Mouse (Mus musculus) lung, postnatal 0 days (tissue): ENCODE measurements around the gene Vps52. TPM values are rescaled to one million over a fixed set of nuclear protein-coding genes. Genes with fewer than 3 reads are reported as not detected.
A peak's percentile ranks its signal among the peaks of the same experiment; 100 is the strongest.

ENCODE experiments used
- ATAC-seq: fragments of 200-750 bp; cut with Nextera tagmentation; 2 replicates; pipeline ENCODE4 v1.8.0; 2017; ENCODE audit warnings: moderate library complexity
- DNase-seq: peaks from one replicate; pipeline ENCODE4 v3.0.0-alpha.2; 2016; ENCODE audit warnings: low spot score
- H3K27ac ChIP-seq: fragments of 300-500 bp; sonication (generic); 2 replicates; pipeline ENCODE4 v1.5.1; 2014; ENCODE audit warnings: antibody characterized with exemption, mild to moderate bottlenecking, low read length, mixed read lengths
- H3K27me3 ChIP-seq: fragments of 300-500 bp; sonication (generic); replicated peaks from 2 replicates; pipeline ENCODE4 v1.6.1; 2014; ENCODE audit warnings: low read length, mixed read lengths; ENCODE audit not compliant: insufficient read depth
- H3K36me3 ChIP-seq: fragments of 300-500 bp; sonication (generic); 2 replicates; pipeline ENCODE4 v1.6.1; 2014; ENCODE audit warnings: low read length, mixed read lengths; ENCODE audit not compliant: insufficient read depth
- H3K4me1 ChIP-seq: fragments of 300-500 bp; sonication (generic); 2 replicates; pipeline ENCODE4 v1.6.1; 2014; ENCODE audit warnings: antibody characterized with exemption, low read depth, low read length, mixed read lengths; ENCODE audit not compliant: insufficient read depth
- H3K4me2 ChIP-seq: fragments of 300-500 bp; sonication (generic); replicated peaks from 2 replicates; pipeline ENCODE4 v1.6.1; 2014; ENCODE audit warnings: low read depth, mild to moderate bottlenecking, low read length, moderate library complexity, mixed read lengths
- H3K4me3 ChIP-seq: fragments of 300-500 bp; sonication (generic); 2 replicates; pipeline ENCODE4 v1.5.1; 2014; ENCODE audit warnings: low read depth, low read length
- H3K9ac ChIP-seq: fragments of 300-500 bp; sonication (generic); replicated peaks from 2 replicates; pipeline ENCODE4 v1.6.1; 2014; ENCODE audit warnings: low read depth, mild to moderate bottlenecking
- H3K9me3 ChIP-seq: fragments of 300-500 bp; sonication (generic); 2 replicates; pipeline ENCODE4 v1.6.1; 2016; ENCODE audit warnings: low read length, mixed read lengths
- CTCF ChIP-seq: IDR thresholded peaks from 2 replicates; pipeline ENCODE4 v1.5.1; 2016; ENCODE audit warnings: antibody characterized with exemption, mild to moderate bottlenecking
- EP300 ChIP-seq: IDR thresholded peaks from 2 replicates; pipeline ENCODE4 v1.6.1; 2016; ENCODE audit warnings: antibody characterized with exemption, mild to moderate bottlenecking, control low read depth
- WGBS: fragments of 180-500 bp; shearing (Covaris S2); extraction: QIAGEN DNeasy Blood & Tissue Kit; methylation state at CpG from one replicate; pipeline ENCODE4 v1.1.7; 2014; 5-methylcytosine and 5-hydroxymethylcytosine counted together
- polyA plus RNA-seq: library from polyadenylated mRNA; unstranded; fragments of >200 nt; fragmentation: Nextera tagmentation; extraction: Ambion mirVana; gene quantifications from 2 replicates; pipeline ENCODE4 v1.2.1, GENCODE M21; 2015

Gene Vps52
- polyA plus RNA-seq, 1 experiment from 2014 or later, result 28.5 TPM

- Histone ChIP-seq H3K27me3 (no peaks in the 10 kb centered on the region), H3K36me3 (peaks cover 26% of the 10 kb centered on the region; the same call in 1 of the 2 replicates), H3K4me3 (no peak overlapping the region), H3K27ac (no peak overlapping the region), H3K4me1 (peaks cover 9% of the 10 kb centered on the region), H3K4me2 (no peak overlapping the region), H3K9me3 (no peaks in the 10 kb centered on the region), H3K9ac (no peak overlapping the region)
- ATAC-seq, result no peak
- WGBS, result 81% methylated on average over 31 of the region's 31 CpGs
- DNase-seq, result no peak
- TF ChIP-seq EP300 (no peak), CTCF (no peak)
Observed at GRCm38 (mm10) chr17:33911052-33911812, 44.4 kb upstream of the Vps52 start.

GRCm38 (mm10) chr17:33911813-33912414 is 43.7 kb upstream of the Vps52 start:
- TF ChIP-seq CTCF (no peak), EP300 (no peak)
- peaks cover 26% of the 10 kb centered on the region; the same call in 1 of the 2 replicates for H3K36me3 ChIP-seq
- DNase-seq (no peak), ATAC-seq (no peak)
- no peaks in the 10 kb centered on the region for H3K9me3 ChIP-seq
- H3K4me1 ChIP-seq, result peaks cover 9% of the 10 kb centered on the region
- 88% methylated on average over 28 of the region's 28 CpGs for WGBS
- H3K9ac ChIP-seq, result no peak overlapping the region
- H3K4me3 ChIP-seq, result no peak overlapping the region
- no peak overlapping the region for H3K27ac ChIP-seq
- H3K4me2 ChIP-seq, result no peak overlapping the region
- H3K27me3 ChIP-seq, result no peaks in the 10 kb centered on the region

GRCm38 (mm10) chr17:33913264-33913663 is 42.3 kb upstream of the Vps52 start:
- H3K4me1 ChIP-seq, result peaks cover 9% of the 10 kb centered on the region
- ATAC-seq (no peak), DNase-seq (no peak)
- H3K9me3 ChIP-seq, result no peaks in the 10 kb centered on the region
- 86% methylated on average over 10 of the region's 10 CpGs for WGBS
- TF ChIP-seq CTCF (no peak), EP300 (no peak)
- no peak overlapping the region for H3K27ac ChIP-seq
- no peak overlapping the region for H3K4me3 ChIP-seq
- no peak overlapping the region for H3K9ac ChIP-seq
- H3K27me3 ChIP-seq, result no peaks in the 10 kb centered on the region
- peaks cover 26% of the 10 kb centered on the region; the same call in 1 of the 2 replicates for H3K36me3 ChIP-seq
- no peak overlapping the region for H3K4me2 ChIP-seq

GRCm38 (mm10) chr17:33913905-33914304 is 41.7 kb upstream of the Vps52 start:
- no peak for ATAC-seq

GRCm38 (mm10) chr17:33914969-33915391 is 40.6 kb upstream of the Vps52 start:
- no peaks in the 10 kb centered on the region for H3K9me3 ChIP-seq
- peaks cover 9% of the 10 kb centered on the region for H3K4me1 ChIP-seq
- H3K27me3 ChIP-seq, result no peaks in the 10 kb centered on the region
- TF ChIP-seq CTCF (peak; percentile 40; the same call in 1 of the 2 replicates), EP300 (no peak)
- H3K4me3 ChIP-seq, result 0 out of 2 replicates have a peak overlapping the region, but pooled peaks have one; percentile 63
- no peak overlapping the region for H3K9ac ChIP-seq
- WGBS, result 75% methylated on average over 13 of the region's 13 CpGs
- ATAC-seq, result no peak
- DNase-seq, result no peak
- peaks cover 26% of the 10 kb centered on the region; the same call in 1 of the 2 replicates for H3K36me3 ChIP-seq
- H3K4me2 ChIP-seq, result no peak overlapping the region
- peak overlapping the region; percentile 81 for H3K27ac ChIP-seq

More at GRCm38 (mm10) chr17:33913905-33914304, 41.7 kb upstream of the Vps52 start:
- 95% methylated on average over 8 of the region's 8 CpGs for WGBS
- H3K27me3 ChIP-seq, result no peaks in the 10 kb centered on the region
- peaks cover 26% of the 10 kb centered on the region; the same call in 1 of the 2 replicates for H3K36me3 ChIP-seq
- H3K27ac ChIP-seq, result no peak overlapping the region
- no peak for DNase-seq
- H3K9ac ChIP-seq, result no peak overlapping the region
- no peak overlapping the region for H3K4me2 ChIP-seq
- no peaks in the 10 kb centered on the region for H3K9me3 ChIP-seq
- H3K4me3 ChIP-seq, result no peak overlapping the region
- TF ChIP-seq EP300 (no peak), CTCF (no peak)
- peaks cover 9% of the 10 kb centered on the region for H3K4me1 ChIP-seq

GRCm38 (mm10) chr17:33915671-33916250 is 39.9 kb upstream of the Vps52 start, which contains the start of the genes Tapbp and Zbtb22:
TSS of gene Tapbp (plus strand) at chr17:33915899.
TSS of gene Zbtb22 (plus strand) at chr17:33915904.
- H3K36me3 ChIP-seq, result peaks cover 26% of the 10 kb centered on the region; the same call in 1 of the 2 replicates
- no peaks in the 10 kb centered on the region for H3K9me3 ChIP-seq
- peak within 1 kb of the TSS; percentile 65 for H3K4me2 ChIP-seq
- peak within 1 kb of the TSS; percentile 63 for H3K4me3 ChIP-seq
- peak within 1 kb of the TSS; percentile 44; the same call in 1 of the 2 replicates for H3K9ac ChIP-seq
- TF ChIP-seq EP300 (peak; percentile 75), CTCF (no peak)
- peak within 1 kb of the TSS; percentile 81 for H3K27ac ChIP-seq
- peak; percentile 100 for DNase-seq
- peaks cover 5% of the 10 kb centered on the region; the same call in 1 of the 2 replicates for H3K4me1 ChIP-seq
- H3K27me3 ChIP-seq, result no peaks in the 10 kb centered on the region
- ATAC-seq, result peak; percentile 91
- under 1% methylated on average over 32 of the region's 34 CpGs for WGBS
